Mouse (Mus musculus) embryonic facial prominence, embryonic 11.5 days (tissue): ENCODE results near the gene Iscu. TPM values are rescaled to one million over a fixed set of nuclear protein-coding genes. Genes with fewer than 3 reads are reported as not detected.

Experiments
- ATAC-seq: fragments of 200-750 bp; cut with Nextera tagmentation; replicated peaks from 2 replicates; pipeline ENCODE4 v1.8.0; 2017; ENCODE audit warnings: low read depth; ENCODE audit not compliant: insufficient number of reproducible peaks, low FRiP score, low TSS enrichment
- DNase-seq: peaks from one replicate; pipeline ENCODE4 v3.0.0-alpha.2; 2015; ENCODE audit warnings: low spot score
- H3K27ac ChIP-seq: fragments of 300-500 bp; sonication (generic); replicated peaks from 2 replicates; pipeline ENCODE4 v1.5.1; 2014; ENCODE audit warnings: mild to moderate bottlenecking, low read depth, low read length, control low read depth
- H3K27me3 ChIP-seq: fragments of 300-500 bp; sonication (generic); 2 replicates; pipeline ENCODE4 v1.6.1; 2014; ENCODE audit warnings: mild to moderate bottlenecking, low read length, moderate library complexity, mixed read lengths; ENCODE audit not compliant: control insufficient read depth, insufficient read depth
- H3K36me3 ChIP-seq: fragments of 300-500 bp; sonication (generic); replicated peaks from 2 replicates; pipeline ENCODE4 v1.6.1; 2014; ENCODE audit warnings: low read depth, mild to moderate bottlenecking, low read length, moderate library complexity, mixed read lengths; ENCODE audit not compliant: control insufficient read depth, insufficient read depth
- H3K4me1 ChIP-seq: fragments of 300-500 bp; sonication (generic); 2 replicates; pipeline ENCODE4 v1.6.1; 2014; ENCODE audit warnings: low read length, mixed read lengths; ENCODE audit not compliant: control insufficient read depth, insufficient read depth
- H3K4me2 ChIP-seq: fragments of 300-500 bp; sonication (generic); 2 replicates; pipeline ENCODE4 v1.6.1; 2014; ENCODE audit warnings: low read depth, mild to moderate bottlenecking, control low read depth, low read length, moderate library complexity
- H3K4me3 ChIP-seq: fragments of 300-500 bp; sonication (generic); 2 replicates; pipeline ENCODE4 v1.5.1; 2014; ENCODE audit warnings: low read depth, low read length, control low read depth
- H3K9ac ChIP-seq: fragments of 300-500 bp; sonication (generic); replicated peaks from 2 replicates; pipeline ENCODE4 v1.6.1; 2014; ENCODE audit warnings: mild to moderate bottlenecking, control low read depth, low read length
- H3K9me3 ChIP-seq: fragments of 300-500 bp; sonication (generic); replicated peaks from 2 replicates; pipeline ENCODE4 v1.6.1; 2016; ENCODE audit warnings: mild to moderate bottlenecking, low read length, inconsistent platforms, mixed read lengths; ENCODE audit not compliant: control insufficient read depth
- WGBS: fragments of 180-500 bp; shearing (Covaris S2); extraction: QIAGEN DNeasy Blood & Tissue Kit; methylation state at CpG from one replicate; pipeline ENCODE4 v1.1.7; 2014; 5-methylcytosine and 5-hydroxymethylcytosine counted together
- polyA plus RNA-seq: library from polyadenylated mRNA; unstranded; fragments of >200 nt; fragmentation: Nextera tagmentation; extraction: Ambion mirVana; gene quantifications from 2 replicates; pipeline ENCODE4 v1.2.1, GENCODE M21; 2014

The Iscu gene
- polyA plus RNA-seq, 1 experiment from 2014 or later: 113 TPM

DNA sequence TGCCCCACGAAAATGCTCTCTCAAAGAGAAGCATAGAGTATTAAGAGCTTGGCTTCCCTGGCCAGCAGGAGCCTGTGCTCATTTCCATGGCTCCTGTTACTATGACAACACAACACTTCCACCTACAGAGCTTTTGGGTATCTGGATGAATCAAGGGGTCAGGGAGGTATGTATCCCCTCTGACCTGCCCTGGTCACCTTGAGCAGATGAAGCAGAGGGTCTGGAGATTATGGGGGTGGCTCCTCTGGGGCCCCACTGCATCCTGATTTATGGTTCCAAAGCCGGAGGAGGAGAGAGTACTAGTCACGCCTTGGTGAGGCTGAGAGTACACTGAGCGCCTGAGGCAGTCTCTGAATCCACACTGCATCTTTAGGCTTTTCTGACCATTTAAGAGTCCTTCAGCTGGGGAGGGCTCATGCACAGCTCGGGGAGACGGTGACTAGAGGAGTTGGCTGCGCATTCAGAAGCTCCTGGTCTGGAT is 41.9 kb upstream of the Iscu start:
- WGBS: 67% methylated on average over 7 of the region's 7 CpGs
- H3K4me3 ChIP-seq: no peak overlapping the region
- ATAC-seq: no peak

DNA sequence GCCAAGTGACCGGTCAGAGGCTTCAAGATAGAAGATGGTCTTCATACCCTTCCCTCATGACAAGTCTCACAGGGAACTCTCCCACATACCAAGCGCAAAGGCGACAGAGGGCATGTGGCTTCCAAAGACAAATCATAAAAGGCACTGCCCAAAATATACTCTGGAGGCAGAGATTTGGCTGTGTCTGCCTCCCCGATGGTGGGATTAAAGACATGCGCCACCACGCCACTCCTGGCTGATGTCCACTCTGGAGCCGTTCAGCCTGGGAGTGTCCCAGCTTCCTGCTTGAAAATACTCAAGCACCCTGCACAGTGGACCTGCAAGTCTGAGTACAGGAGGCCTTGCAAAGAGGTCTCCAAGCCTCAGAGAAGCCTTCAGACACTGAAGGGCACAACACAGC is 41.4 kb upstream of the Iscu start:
- 91% methylated on average over 7 of the region's 7 CpGs for WGBS
- H3K4me3 ChIP-seq: no peak overlapping the region
- H3K36me3 ChIP-seq: no peaks in the 10 kb centered on the region
- no peaks in the 10 kb centered on the region for H3K9me3 ChIP-seq
- H3K27ac ChIP-seq: no peak overlapping the region
- ATAC-seq (no peak), DNase-seq (no peak)
- no peaks in the 10 kb centered on the region; the same call in 1 of the 2 replicates for H3K4me1 ChIP-seq
- H3K9ac ChIP-seq: no peak overlapping the region
- no peaks in the 10 kb centered on the region for H3K27me3 ChIP-seq
- no peak overlapping the region for H3K4me2 ChIP-seq

More for the DNA sequence above, 41.9 kb upstream of the Iscu start:
- H3K9ac ChIP-seq: no peak overlapping the region
- no peaks in the 10 kb centered on the region for H3K27me3 ChIP-seq
- no peak overlapping the region for H3K4me2 ChIP-seq
- H3K27ac ChIP-seq: no peak overlapping the region
- H3K36me3 ChIP-seq: no peaks in the 10 kb centered on the region
- H3K4me1 ChIP-seq: no peaks in the 10 kb centered on the region
- no peaks in the 10 kb centered on the region for H3K9me3 ChIP-seq
- DNase-seq: peak; percentile 24

GRCm38 (mm10) chr5:113732182-113732581 is 40.4 kb upstream of the Iscu start:
- H3K4me2 ChIP-seq: no peak overlapping the region
- peak; percentile 71 for DNase-seq
- H3K27me3 ChIP-seq: no peaks in the 10 kb centered on the region
- no peak overlapping the region for H3K27ac ChIP-seq
- H3K4me3 ChIP-seq: no peak overlapping the region
- peaks cover 2% of the 10 kb centered on the region; the same call in 1 of the 2 replicates for H3K4me1 ChIP-seq
- no peaks in the 10 kb centered on the region for H3K36me3 ChIP-seq
- no peak overlapping the region for H3K9ac ChIP-seq
- no peak for ATAC-seq
- WGBS: 23% methylated on average over 6 of the region's 6 CpGs
- H3K9me3 ChIP-seq: no peaks in the 10 kb centered on the region

GRCm38 (mm10) chr5:113734376-113734775 is 38.2 kb upstream of the Iscu start:
- WGBS: 66% methylated on average over 5 of the region's 5 CpGs
- ATAC-seq: no peak
- H3K4me2 ChIP-seq: no peak overlapping the region
- no peaks in the 10 kb centered on the region for H3K27me3 ChIP-seq
- no peak for DNase-seq
- H3K27ac ChIP-seq: no peak overlapping the region
- H3K9me3 ChIP-seq: no peaks in the 10 kb centered on the region
- H3K36me3 ChIP-seq: peaks cover 3% of the 10 kb centered on the region; the same call in 1 of the 2 replicates
- no peak overlapping the region for H3K4me3 ChIP-seq
- peaks cover 2% of the 10 kb centered on the region; the same call in 1 of the 2 replicates for H3K4me1 ChIP-seq
- H3K9ac ChIP-seq: no peak overlapping the region

GRCm38 (mm10) chr5:113735023-113735344 is 37.6 kb upstream of the Iscu start:
- H3K4me2 ChIP-seq: peak overlapping the region; percentile 57
- ATAC-seq (no peak; the same call in 1 of the 2 replicates), DNase-seq (no peak)
- no peaks in the 10 kb centered on the region for H3K27me3 ChIP-seq
- peaks cover 2% of the 10 kb centered on the region; the same call in 1 of the 2 replicates for H3K4me1 ChIP-seq
- peaks cover 3% of the 10 kb centered on the region; the same call in 1 of the 2 replicates for H3K36me3 ChIP-seq
- no peaks in the 10 kb centered on the region for H3K9me3 ChIP-seq
- H3K4me3 ChIP-seq: peak overlapping the region; percentile 65
- WGBS: 31% methylated on average over 7 of the region's 7 CpGs
- peak overlapping the region; percentile 87 for H3K27ac ChIP-seq
- H3K9ac ChIP-seq: peak overlapping the region; percentile 62

DNA sequence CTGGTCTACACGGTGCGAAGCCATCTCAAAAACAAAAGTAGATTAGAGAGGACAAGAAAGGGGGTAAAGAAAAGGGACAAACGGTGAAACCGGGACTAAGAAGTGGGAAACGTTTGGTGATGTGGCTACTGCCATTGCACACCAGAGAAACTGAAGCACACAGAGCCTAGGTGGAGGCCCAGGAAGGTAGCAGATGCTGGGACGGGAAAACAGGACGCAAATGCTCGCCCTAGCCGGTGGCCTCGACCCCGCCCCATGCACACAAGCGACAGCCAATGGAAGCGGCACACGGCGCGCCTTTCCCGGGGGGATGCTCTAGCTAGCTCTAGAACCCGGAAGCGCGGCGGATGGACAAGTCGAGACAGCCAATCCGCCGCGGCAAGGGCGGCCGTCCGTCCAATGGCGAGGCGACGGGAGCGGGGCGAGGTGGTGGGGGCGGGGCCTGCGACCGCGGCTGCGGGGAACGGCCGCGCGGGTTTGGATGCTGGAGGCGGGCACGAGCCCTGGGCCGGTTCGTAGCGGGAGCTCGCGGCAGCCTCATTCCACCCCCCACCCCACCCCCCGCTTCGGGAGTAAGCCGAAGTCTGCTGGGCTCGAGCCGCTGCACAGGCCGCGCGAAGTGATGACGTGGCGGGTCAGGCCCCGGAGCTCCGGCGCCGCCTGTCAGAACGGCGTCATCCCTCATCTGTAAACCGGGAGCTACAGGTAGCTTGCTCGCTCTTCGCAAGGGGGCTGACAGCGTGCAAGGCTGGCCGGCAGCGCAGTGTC is 37.0 kb upstream of the Iscu start, which contains the start of gene Ficd:
Gene Ficd (plus strand): TSS at position 459 of the 768 bp plus-strand sequence.
- under 1% methylated on average over 69 of the region's 71 CpGs for WGBS
- H3K4me1 ChIP-seq: peaks cover 2% of the 10 kb centered on the region; the same call in 1 of the 2 replicates

DNA sequence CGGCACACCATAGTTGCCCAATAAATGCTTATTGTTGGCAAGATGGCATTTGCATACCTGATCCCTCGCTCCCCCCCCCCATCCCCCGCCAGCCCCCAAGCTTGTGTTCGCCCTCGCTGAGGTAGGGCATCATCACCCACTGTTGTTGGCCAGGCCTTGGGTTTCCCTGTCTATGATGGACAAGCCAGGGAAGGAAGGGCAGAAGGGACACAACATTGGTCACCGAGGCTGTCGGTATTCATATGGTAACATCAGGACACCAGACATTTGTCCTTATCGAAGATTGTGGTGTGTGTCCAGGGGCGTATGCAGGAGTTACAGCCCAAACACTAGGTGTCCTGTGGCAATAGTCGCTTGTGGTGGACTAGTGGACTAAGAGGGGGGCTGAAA is 36.4 kb upstream of the Iscu start:
- DNase-seq (no peak), ATAC-seq (no peak)
- no peaks in the 10 kb centered on the region for H3K27me3 ChIP-seq
- H3K4me2 ChIP-seq: peak overlapping the region; percentile 86
- WGBS: 4% methylated on average over 10 of the region's 10 CpGs
- peaks cover 2% of the 10 kb centered on the region; the same call in 1 of the 2 replicates for H3K4me1 ChIP-seq
- H3K9me3 ChIP-seq: no peaks in the 10 kb centered on the region
- H3K4me3 ChIP-seq: peak overlapping the region; percentile 65
- H3K9ac ChIP-seq: peak overlapping the region; percentile 69
- peaks cover 3% of the 10 kb centered on the region; the same call in 1 of the 2 replicates for H3K36me3 ChIP-seq
- peak overlapping the region; percentile 87 for H3K27ac ChIP-seq

More for the DNA sequence above, 37.0 kb upstream of the Iscu start, which contains the start of gene Ficd:
- DNase-seq (peak; percentile 100), ATAC-seq (peak; percentile 93)
- H3K4me2 ChIP-seq: peak within 1 kb of the TSS; percentile 86
- H3K27me3 ChIP-seq: no peaks in the 10 kb centered on the region
- peaks cover 3% of the 10 kb centered on the region; the same call in 1 of the 2 replicates for H3K36me3 ChIP-seq
- H3K27ac ChIP-seq: peak within 1 kb of the TSS; percentile 87
- H3K4me3 ChIP-seq: peak within 1 kb of the TSS; percentile 65
- H3K9ac ChIP-seq: peak within 1 kb of the TSS; percentile 69
- H3K9me3 ChIP-seq: no peaks in the 10 kb centered on the region
